ENCODE assay signal across 23 mouse cellular contexts in the genomic region with DNA sequence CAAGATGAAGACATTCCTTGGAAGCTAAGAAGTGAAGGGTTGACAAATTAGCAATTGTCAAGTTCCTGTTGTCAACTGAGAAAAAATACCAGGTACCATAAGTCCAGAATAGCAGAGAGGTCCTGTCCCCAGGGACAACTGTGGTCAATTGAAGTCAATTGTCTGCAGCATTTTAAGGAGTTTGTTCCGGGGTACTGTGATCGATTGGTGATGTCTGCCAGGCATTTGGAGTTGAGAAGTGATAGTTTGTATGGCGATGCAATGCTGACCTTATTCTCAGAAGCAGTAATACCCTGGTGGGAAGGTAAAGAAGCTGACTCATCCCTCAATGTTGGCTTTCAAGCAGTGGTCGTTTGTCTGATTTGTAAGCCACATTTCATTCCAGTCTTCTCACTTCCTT.
A peak's percentile ranks its signal among the peaks of the same experiment; 100 is the strongest.
DNase-seq lines count a peak whose midpoint lies in the region; ATAC-seq lines count a peak whose summit lies in the region.
"Had no signal": no experiment of that assay in that cellular context is flagged by ENCODE, and none has a peak within 500 bp of the region (broad histone marks: within the 10 kb centered on the region; RNA-seq: fewer than 3 reads in every experiment).

No protein-coding gene starts in this region.

- no peak overlapping the region for H3K4me3 ChIP-seq in hindbrain, embryonic 16.5 days (ENCODE audit: low read length)
- H3K4me3 ChIP-seq: embryonic facial prominence, embryonic 15.5 days; heart, embryonic 12.5 days; hindbrain, embryonic 10.5 days had no signal

- H3K9me3 ChIP-seq in hindbrain, embryonic 16.5 days (ENCODE audit: control insufficient read depth, low read length): no peaks in the 10 kb centered on the region
- H3K9me3 ChIP-seq: embryonic facial prominence, embryonic 15.5 days; heart, embryonic 12.5 days; hindbrain, embryonic 10.5 days had no signal

- H3K4me1 ChIP-seq in hindbrain, embryonic 16.5 days (ENCODE audit: control insufficient read depth, insufficient read depth, low read depth, low read length): peaks cover 6% of the 10 kb centered on the region

- H3K4me2 ChIP-seq in hindbrain, embryonic 16.5 days (ENCODE audit: low read length): no peak overlapping the region
- H3K4me2 ChIP-seq: embryonic facial prominence, embryonic 15.5 days; heart, embryonic 12.5 days; hindbrain, embryonic 14.5 days had no signal

- H3K27ac ChIP-seq in hindbrain, embryonic 16.5 days (ENCODE audit: low read depth, low read length): no peak overlapping the region
- H3K27ac ChIP-seq: embryonic facial prominence, embryonic 15.5 days; hindbrain, embryonic 10.5 days; hindbrain, embryonic 14.5 days had no signal

- no peaks in the 10 kb centered on the region for H3K27me3 ChIP-seq in hindbrain, embryonic 16.5 days (replicated peaks; ENCODE audit: control insufficient read depth, insufficient read depth, low read length)
- H3K27me3 ChIP-seq: embryonic facial prominence, embryonic 15.5 days; heart, embryonic 12.5 days had no signal

- no peak overlapping the region for H3K9ac ChIP-seq in hindbrain, embryonic 16.5 days (ENCODE audit: low read depth, low read length)
- H3K9ac ChIP-seq: embryonic facial prominence, embryonic 15.5 days; heart, embryonic 12.5 days; hindbrain, embryonic 14.5 days had no signal

- 77% methylated on average over 4 of the region's 4 CpGs for WGBS in hindbrain, embryonic 16.5 days

- no peaks in the 10 kb centered on the region for H3K36me3 ChIP-seq in hindbrain, embryonic 16.5 days (ENCODE audit: control insufficient read depth, insufficient read depth, low read length)
- H3K36me3 ChIP-seq: embryonic facial prominence, embryonic 15.5 days; heart, embryonic 12.5 days; hindbrain, embryonic 10.5 days had no signal

- DNase-seq in embryo, embryonic 10.5 days (ENCODE audit: low spot score): peak; percentile 29
- no peak for DNase-seq in embryo, embryonic 10 days (ENCODE audit: low spot score)
- DNase-seq in ES-CJ7 (ENCODE audit: low read depth, low spot score): peak; percentile 38
- peak; percentile 33 for DNase-seq in ZHBTc4 (ENCODE audit: low read depth, low spot score)
- no peak for DNase-seq in cerebellum, adult 11 months
- DNase-seq in spleen, postnatal 14 days (ENCODE audit: low spot score in 2 of 2): no peak
- DNase-seq: adrenal gland, adult 8-10 months; adrenal gland, postnatal 36 days; cerebellum, adult 11-12 months; cerebellum, adult 9-10 months; cerebellum, postnatal 25 days; embryo, embryonic 11 days; gastrocnemius, postnatal 36 days; kidney, adult 8-10 months had no signal

- 0 out of 2 replicates have a peak, but pooled peaks have one; percentile 5 for ATAC-seq in granulocyte monocyte progenitor cell, adult 5-6 weeks (replicated peaks; ENCODE audit: poor library complexity, severe bottlenecking)
- ATAC-seq in hindbrain, embryonic 16.5 days: no peak
- ATAC-seq: forebrain, embryonic 16.5 days; inflammation-experienced regulatory T-cells, adult 6 months; intestine, postnatal 0 days had no signal

Comparison
In these comparisons a context has a peak if more than half of its experiments do, and no peak if none do; other contexts are left out.
1. DNase-seq: peak in embryo, embryonic 10.5 days (single experiment), ES-CJ7 (single experiment) and ZHBTc4 (single experiment); none in embryo, embryonic 10 days (single experiment), cerebellum, adult 11 months (single experiment) and spleen, postnatal 14 days (0 of 2).